Mouse (Mus musculus) bone marrow macrophage, adult 2 months (primary cell): ENCODE data around the gene Lax1.

ENCODE experiments used
- CTCF ChIP-seq: IDR thresholded peaks from 2 replicates; pipeline ENCODE4 v1.5.1; 2012; ENCODE audit warnings: low read depth, mild to moderate bottlenecking, low read length, moderate library complexity
- POLR2A ChIP-seq: IDR thresholded peaks from 2 replicates; pipeline ENCODE4 v1.6.1; 2012; ENCODE audit warnings: mild to moderate bottlenecking, low read depth, low read length, borderline replicate concordance

DNA sequence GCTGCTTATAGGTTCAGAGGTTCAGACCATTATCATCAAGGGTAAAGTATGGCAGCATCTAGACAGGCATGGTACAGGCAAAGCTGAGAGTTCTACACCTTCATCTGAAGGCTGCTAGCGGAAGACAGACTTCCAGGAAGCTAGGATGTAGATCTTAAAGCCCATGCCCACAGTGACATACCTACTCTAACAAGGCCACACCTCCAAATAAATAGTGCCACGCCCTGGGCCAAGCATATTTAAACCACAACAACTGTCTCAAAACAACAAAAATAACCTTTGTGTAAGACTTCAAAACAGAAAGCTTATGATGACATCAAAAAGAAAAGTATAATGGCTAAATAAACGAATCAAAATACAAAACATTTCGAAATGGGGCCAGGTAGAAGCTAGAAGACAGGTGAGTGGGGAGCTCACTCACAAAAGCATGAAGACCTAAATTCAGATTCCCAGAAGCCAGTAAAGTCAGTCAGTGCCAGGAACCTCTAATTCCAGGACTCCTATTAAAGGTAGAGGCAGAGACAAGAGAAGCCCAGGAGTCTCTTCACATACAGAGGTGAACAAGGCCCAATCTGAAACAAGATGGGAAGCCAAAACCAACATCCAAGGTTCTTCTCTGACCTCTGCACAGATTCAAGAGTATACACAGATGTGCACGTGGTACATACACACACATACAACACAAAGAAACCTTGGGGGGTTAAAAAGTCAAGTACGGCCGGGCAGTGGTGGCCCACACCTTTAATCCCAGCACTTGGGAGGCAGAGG lies 39.4 kb downstream of the Lax1 start:
- TF ChIP-seq CTCF (no peak), POLR2A (no peak)
